Mouse (Mus musculus) brown adipose tissue, adult 24 weeks (tissue): Measurements from ENCODE around the gene Trim13. TPM values are rescaled to one million over a fixed set of nuclear protein-coding genes. Genes with fewer than 3 reads are reported as not detected.

Experiments used
- H3K27ac ChIP-seq: fragments of 200-500 bp; replicated peaks from 2 replicates; pipeline ENCODE4 v1.5.1; 2012; ENCODE audit warnings: low read depth, mild to moderate bottlenecking, low read length
- H3K4me1 ChIP-seq: fragments of 200-500 bp; 2 replicates; pipeline ENCODE4 v1.6.1; 2012; ENCODE audit warnings: low read length, mixed read lengths; ENCODE audit not compliant: control insufficient read depth, insufficient read depth, insufficient read length
- H3K4me3 ChIP-seq: fragments of 200-500 bp; 2 replicates; pipeline ENCODE4 v1.5.1; 2012; ENCODE audit warnings: low read depth, mild to moderate bottlenecking, low read length, moderate library complexity; ENCODE audit not compliant: insufficient read depth
- polyA plus RNA-seq: library from polyadenylated mRNA; stranded (reverse); fragments of >200 nt; gene quantifications from 2 replicates; pipeline ENCODE4 v1.2.4, GENCODE M21; 2012; ENCODE audit not compliant: missing spikeins, insufficient read depth, insufficient read length

Gene Trim13
- polyA plus RNA-seq, 1 experiment: 5.8 TPM

GRCm38 (mm10) chr14:61648685-61649504 is 50.8 kb downstream of the Trim13 start:
- peak overlapping the region; percentile 77 for H3K27ac ChIP-seq
- no peaks in the 10 kb centered on the region for H3K4me1 ChIP-seq
- peak overlapping the region; percentile 82 for H3K4me3 ChIP-seq

- Histone ChIP-seq H3K27ac (no peak overlapping the region), H3K4me3 (no peak overlapping the region; the same call in 1 of the 2 replicates), H3K4me1 (no peaks in the 10 kb centered on the region)
Observed at GRCm38 (mm10) chr14:61650291-61650960, 52.4 kb downstream of the Trim13 start.

Other genes starting within 250 kb of the Trim13 start
- 2.9 and 4.3 TPM in 2 replicates for gene Ebpl, start 237.8 kb upstream of the Trim13 start, polyA plus RNA-seq
- 20.5 and 23.6 TPM in 2 replicates for gene Kpna3, start 158.4 kb upstream of the Trim13 start, polyA plus RNA-seq
- gene Spryd7, start 41.4 kb upstream of the Trim13 start, polyA plus RNA-seq: 30.2 and 30.7 TPM in 2 replicates
- gene Kcnrg, start 9.2 kb downstream of the Trim13 start, polyA plus RNA-seq: not detected in 2 replicates